Mouse (Mus musculus) urinary bladder, postnatal 4 days (tissue): ENCODE data around the gene Olfr583.

Experiments used
- DNase-seq, 2 experiments: peaks; one replicate each; pipeline ENCODE4 v3.0.0; 2021 to 2022; ENCODE audit warnings: low spot score in 2 of 2

The Olfr583 gene

GRCm38 (mm10) chr7:103051000-103051399, at the start of gene Olfr583:
Gene Olfr583 (plus strand): TSS chr7:103051300.
- no peak for DNase-seq

GRCm38 (mm10) chr7:103037724-103038123, 13.4 kb upstream of the Olfr583 start, which contains the start of gene Olfr582:
Gene Olfr582 (plus strand): TSS chr7:103038024.
- DNase-seq: no peak

GRCm38 (mm10) chr7:103081585-103081984, 30.5 kb downstream of the Olfr583 start, which contains the start of gene Olfr584:
Gene Olfr584 (plus strand): TSS chr7:103081885.
- no peak for DNase-seq

GRCm38 (mm10) chr7:103097420-103097819, 46.3 kb downstream of the Olfr583 start, which contains the start of gene Olfr585:
Gene Olfr585 (plus strand): TSS chr7:103097720.
- no peak for DNase-seq
